Comparison of ENCODE assay signal across 9 mouse cellular contexts in genomic region chr8:78213074-78213473, GRCm38 (mm10). TPM values are rescaled to one million over a fixed set of nuclear protein-coding genes. Genes with fewer than 3 reads are reported as not detected.
DNase-seq lines count a peak whose midpoint lies in the region; ATAC-seq and TF ChIP-seq lines count a peak whose summit lies in the region.
"Had no signal": no experiment of that assay in that cellular context is flagged by ENCODE, and none has a peak within 500 bp of the region (broad histone marks: within the 10 kb centered on the region; RNA-seq: fewer than 3 reads in every experiment).

Gene Ttc29 (plus strand): TSS chr8:78213297.

- H3K4me2 ChIP-seq in embryonic facial prominence, embryonic 13.5 days, result peak within 1 kb of the TSS; percentile 44
- peak within 1 kb of the TSS; percentile 41 for H3K4me2 ChIP-seq in hindbrain, embryonic 16.5 days (ENCODE audit: low read length)
- peak within 1 kb of the TSS; percentile 27; the same call in 1 of the 2 replicates for H3K4me2 ChIP-seq in midbrain, embryonic 11.5 days
- peak within 1 kb of the TSS; percentile 29; the same call in 1 of the 2 replicates for H3K4me2 ChIP-seq in stomach, postnatal 0 days (replicated peaks; ENCODE audit: low read depth)

- peak; percentile 59 for ATAC-seq in frontal cortex, adult (ENCODE audit: low TSS enrichment)
- ATAC-seq in embryonic facial prominence, embryonic 13.5 days (ENCODE audit: insufficient number of reproducible peaks, insufficient read depth, low FRiP score, low TSS enrichment, low read depth), result peak; percentile 82
- peak; percentile 95 for ATAC-seq in hindbrain, embryonic 16.5 days
- ATAC-seq in midbrain, embryonic 11.5 days (ENCODE audit: low FRiP score), result peak; percentile 100
- peak; percentile 64 for ATAC-seq in stomach, postnatal 0 days (ENCODE audit: low FRiP score, low TSS enrichment)

- H3K9ac ChIP-seq in embryonic facial prominence, embryonic 13.5 days, result no peak within 1 kb of the TSS
- H3K9ac ChIP-seq in hindbrain, embryonic 16.5 days (ENCODE audit: low read depth, low read length), result no peak within 1 kb of the TSS
- no peak within 1 kb of the TSS; the same call in 1 of the 2 replicates for H3K9ac ChIP-seq in midbrain, embryonic 11.5 days (ENCODE audit: low read length)
- H3K9ac ChIP-seq in stomach, postnatal 0 days (ENCODE audit: low read length), result no peak within 1 kb of the TSS

- peaks cover 10% of the 10 kb centered on the region for H3K4me1 ChIP-seq in embryonic facial prominence, embryonic 13.5 days
- peaks cover 3% of the 10 kb centered on the region; the same call in 1 of the 2 replicates for H3K4me1 ChIP-seq in hindbrain, embryonic 16.5 days (ENCODE audit: control insufficient read depth, insufficient read depth, low read depth, low read length)
- peaks cover 8% of the 10 kb centered on the region for H3K4me1 ChIP-seq in midbrain, embryonic 11.5 days (ENCODE audit: control insufficient read depth, insufficient read depth, low read length)
- no peaks in the 10 kb centered on the region for H3K4me1 ChIP-seq in stomach, postnatal 0 days (replicated peaks; ENCODE audit: control insufficient read depth, insufficient read depth)

- peak; percentile 8; the same call in 1 of the 2 replicates for TF ChIP-seq CTCF in stomach, postnatal 0 days (IDR thresholded peaks at IDR 0.05; ENCODE audit: low read depth)

- no peak within 1 kb of the TSS for H3K4me3 ChIP-seq in embryonic facial prominence, embryonic 13.5 days
- H3K4me3 ChIP-seq in hindbrain, embryonic 16.5 days (ENCODE audit: low read length), result no peak within 1 kb of the TSS
- H3K4me3 ChIP-seq in midbrain, embryonic 11.5 days (ENCODE audit: low read depth, low read length), result no peak within 1 kb of the TSS
- H3K4me3 ChIP-seq in stomach, postnatal 0 days (ENCODE audit: low read depth, low read length), result no peak within 1 kb of the TSS

- H3K36me3 ChIP-seq in embryonic facial prominence, embryonic 13.5 days, result no peaks in the 10 kb centered on the region
- no peaks in the 10 kb centered on the region for H3K36me3 ChIP-seq in hindbrain, embryonic 16.5 days (ENCODE audit: control insufficient read depth, insufficient read depth, low read length)
- H3K36me3 ChIP-seq in midbrain, embryonic 11.5 days (ENCODE audit: control insufficient read depth, insufficient read depth, low read length), result no peaks in the 10 kb centered on the region
- H3K36me3 ChIP-seq in stomach, postnatal 0 days (ENCODE audit: control insufficient read depth, insufficient read depth, low read length), result no peaks in the 10 kb centered on the region

- no peak for TF ChIP-seq EP300 in stomach, postnatal 0 days (optimal IDR thresholded peaks at IDR 0.05)

- DNase-seq in frontal cortex, postnatal 25 days (ENCODE audit: low spot score in 2 of 2), result no peak
- DNase-seq in left cerebral cortex, postnatal 25 days (ENCODE audit: low spot score in 2 of 2), result peak; percentile 10 to 58
- DNase-seq in midbrain, embryonic 11.5 days (ENCODE audit: low spot score, missing footprints), result peak; percentile 96
- peak; percentile 53 for DNase-seq in stomach, postnatal 0 days (ENCODE audit: low spot score)
- DNase-seq in thymus, postnatal 10 days (ENCODE audit: low spot score in 2 of 2), result no peak

- intact Hi-C loops in left cerebral cortex, postnatal 25 days (cut with DNase I), result no loop called here

- no peaks in the 10 kb centered on the region for H3K9me3 ChIP-seq in embryonic facial prominence, embryonic 13.5 days
- no peaks in the 10 kb centered on the region for H3K9me3 ChIP-seq in hindbrain, embryonic 16.5 days (ENCODE audit: control insufficient read depth, low read length)
- no peaks in the 10 kb centered on the region for H3K9me3 ChIP-seq in midbrain, embryonic 11.5 days (ENCODE audit: control insufficient read depth, low read length)
- no peaks in the 10 kb centered on the region for H3K9me3 ChIP-seq in stomach, postnatal 0 days (ENCODE audit: control insufficient read depth, low read length)

- no peaks in the 10 kb centered on the region for H3K27me3 ChIP-seq in embryonic facial prominence, embryonic 13.5 days
- H3K27me3 ChIP-seq in hindbrain, embryonic 16.5 days (replicated peaks; ENCODE audit: control insufficient read depth, insufficient read depth, low read length), result no peaks in the 10 kb centered on the region; the same call in 1 of the 2 replicates
- no peaks in the 10 kb centered on the region for H3K27me3 ChIP-seq in midbrain, embryonic 11.5 days (ENCODE audit: control insufficient read depth, insufficient read depth, low read length)
- no peaks in the 10 kb centered on the region for H3K27me3 ChIP-seq in stomach, postnatal 0 days (ENCODE audit: control insufficient read depth, insufficient read depth, low read length)

- 2% methylated on average over 11 of the region's 11 CpGs for WGBS in embryonic facial prominence, embryonic 13.5 days
- 3% methylated on average over 11 of the region's 11 CpGs for WGBS in hindbrain, embryonic 16.5 days
- WGBS in midbrain, embryonic 11.5 days, result 0% methylated on average over 11 of the region's 11 CpGs
- 3% methylated on average over 11 of the region's 11 CpGs for WGBS in stomach, postnatal 0 days

- no peak within 1 kb of the TSS for H3K27ac ChIP-seq in embryonic facial prominence, embryonic 13.5 days
- H3K27ac ChIP-seq in hindbrain, embryonic 16.5 days (ENCODE audit: low read depth, low read length), result no peak within 1 kb of the TSS
- no peak within 1 kb of the TSS for H3K27ac ChIP-seq in midbrain, embryonic 11.5 days (ENCODE audit: low read depth, low read length)
- no peak within 1 kb of the TSS for H3K27ac ChIP-seq in stomach, postnatal 0 days (replicated peaks)

RNA-seq across cellular contexts. Expression of gene Ttc29, which starts in this region (rescaled TPM):
- polyA plus RNA-seq in embryonic facial prominence, embryonic 13.5 days (2015; fragmentation: Nextera tagmentation; extraction: Ambion mirVana), result not detected in 2 replicates
- 0.79 and 1.2 TPM in 2 replicates for polyA plus RNA-seq in hindbrain, embryonic 16.5 days (2015; fragmentation: Nextera tagmentation; extraction: Ambion mirVana)
- under 1 TPM in 1 of 2 experiments, not detected in 1; 0.16 TPM for total RNA-seq in left cerebral cortex, postnatal 25 days (2021)
- polyA plus RNA-seq in midbrain, embryonic 11.5 days (2014; fragmentation: Nextera tagmentation; extraction: Ambion mirVana), result 0.23 and 0.41 TPM in 2 replicates
- polyA plus RNA-seq in stomach, postnatal 0 days (2015; fragmentation: Nextera tagmentation; extraction: Ambion mirVana), result not detected in 2 replicates
- polyA plus RNA-seq: small intestine, adult 2 months had no signal

Comparison
In these comparisons a context has a peak if more than half of its experiments do, and no peak if none do; other contexts are left out.
1. Peak in ATAC-seq and H3K4me2 ChIP-seq in embryonic facial prominence, embryonic 13.5 days; RNA of the gene not detected or under 1 TPM.
2. Peak in DNase-seq in left cerebral cortex, postnatal 25 days; RNA of the gene not detected or under 1 TPM.
3. Peak in DNase-seq, ATAC-seq and H3K4me2 ChIP-seq in midbrain, embryonic 11.5 days; RNA of the gene not detected or under 1 TPM.
4. Peak in DNase-seq, ATAC-seq and H3K4me2 ChIP-seq in stomach, postnatal 0 days; RNA of the gene not detected or under 1 TPM.